In the genomic region with DNA sequence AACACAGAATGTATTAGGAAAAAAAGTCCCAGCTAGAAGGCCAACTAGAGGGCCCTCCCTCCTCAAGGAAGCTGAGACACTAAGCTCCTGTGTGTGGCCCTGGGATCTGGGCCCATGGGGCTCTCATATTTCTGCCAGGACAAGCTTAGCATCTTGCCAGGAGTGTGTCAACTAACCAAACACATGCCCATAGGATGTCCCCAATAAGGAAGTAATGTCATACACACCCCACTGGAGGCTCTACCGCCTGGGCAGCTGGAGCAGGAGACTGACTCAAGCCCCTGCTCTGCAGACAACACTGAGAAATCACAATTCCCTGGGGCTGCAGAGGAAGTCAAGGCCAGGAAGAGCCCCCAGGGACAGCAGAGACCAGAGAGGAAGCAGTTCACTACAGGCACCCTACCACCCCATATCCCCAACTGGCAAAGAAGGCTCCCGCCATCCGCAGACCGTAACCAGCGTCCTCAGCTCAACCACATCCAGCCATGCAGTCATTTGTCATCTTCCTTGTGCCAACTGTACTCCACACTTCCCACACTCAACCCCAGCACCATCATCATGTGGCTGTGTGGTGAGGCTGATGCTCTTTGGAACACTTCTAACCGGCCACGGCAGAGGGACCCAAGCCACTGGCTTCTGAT, we compare ENCODE assay signal across 8 mouse cellular contexts. TPM values are rescaled to one million over a fixed set of nuclear protein-coding genes. Genes with fewer than 3 reads are reported as not detected.
DNase-seq lines count a peak whose midpoint lies in the region; ATAC-seq and TF ChIP-seq lines count a peak whose summit lies in the region.
"Had no signal": no experiment of that assay in that cellular context is flagged by ENCODE, and none has a peak within 500 bp of the region (broad histone marks: within the 10 kb centered on the region; RNA-seq: fewer than 3 reads in every experiment).

No protein-coding gene starts in this region.

- no peaks in the 10 kb centered on the region for H3K27me3 ChIP-seq in lung, embryonic 14.5 days (ENCODE audit: insufficient read depth, low read length)
- H3K27me3 ChIP-seq in forebrain, embryonic 12.5 days = no peaks in the 10 kb centered on the region
- H3K27me3 ChIP-seq in hindbrain, embryonic 12.5 days = no peaks in the 10 kb centered on the region
- H3K27me3 ChIP-seq in midbrain, embryonic 15.5 days (replicated peaks) = no peaks in the 10 kb centered on the region
- H3K27me3 ChIP-seq: limb, embryonic 15.5 days had no signal

- no peaks in the 10 kb centered on the region for H3K9me3 ChIP-seq in lung, embryonic 14.5 days (ENCODE audit: low read depth, low read length)
- no peaks in the 10 kb centered on the region for H3K9me3 ChIP-seq in forebrain, embryonic 12.5 days
- no peaks in the 10 kb centered on the region for H3K9me3 ChIP-seq in hindbrain, embryonic 12.5 days (replicated peaks)
- no peaks in the 10 kb centered on the region for H3K9me3 ChIP-seq in midbrain, embryonic 15.5 days
- H3K9me3 ChIP-seq: limb, embryonic 15.5 days had no signal

- no peak overlapping the region for H3K27ac ChIP-seq in lung, embryonic 14.5 days (ENCODE audit: low read depth)
- 0 out of 2 replicates have a peak overlapping the region, but pooled peaks have one; percentile 42 for H3K27ac ChIP-seq in forebrain, embryonic 12.5 days
- H3K27ac ChIP-seq in hindbrain, embryonic 12.5 days = peak overlapping the region; percentile 71
- H3K27ac ChIP-seq in midbrain, embryonic 15.5 days = peak overlapping the region; percentile 49; the same call in 1 of the 2 replicates
- H3K27ac ChIP-seq: limb, embryonic 15.5 days had no signal

- no peak overlapping the region for H3K4me2 ChIP-seq in lung, embryonic 14.5 days
- peak overlapping the region; percentile 91 for H3K4me2 ChIP-seq in forebrain, embryonic 12.5 days
- H3K4me2 ChIP-seq in hindbrain, embryonic 12.5 days (replicated peaks) = peak overlapping the region; percentile 88
- H3K4me2 ChIP-seq in midbrain, embryonic 15.5 days = peak overlapping the region; percentile 88
- H3K4me2 ChIP-seq: limb, embryonic 15.5 days had no signal

- no peak overlapping the region for H3K4me3 ChIP-seq in lung, embryonic 14.5 days (ENCODE audit: low read depth, low read length)
- 0 out of 2 replicates have a peak overlapping the region, but pooled peaks have one; percentile 0 for H3K4me3 ChIP-seq in forebrain, embryonic 12.5 days (replicated peaks)
- H3K4me3 ChIP-seq in hindbrain, embryonic 12.5 days = no peak overlapping the region
- peak overlapping the region; percentile 84; the same call in 1 of the 2 replicates for H3K4me3 ChIP-seq in midbrain, embryonic 15.5 days
- H3K4me3 ChIP-seq: limb, embryonic 15.5 days had no signal

- H3K9ac ChIP-seq in lung, embryonic 14.5 days = no peak overlapping the region
- no peak overlapping the region; the same call in 1 of the 2 replicates for H3K9ac ChIP-seq in forebrain, embryonic 12.5 days
- H3K9ac ChIP-seq in hindbrain, embryonic 12.5 days = 0 out of 2 replicates have a peak overlapping the region, but pooled peaks have one; percentile 41
- no peak overlapping the region for H3K9ac ChIP-seq in midbrain, embryonic 15.5 days
- H3K9ac ChIP-seq: limb, embryonic 15.5 days had no signal

- H3K4me1 ChIP-seq in lung, embryonic 14.5 days (ENCODE audit: insufficient read depth) = peaks cover 12% of the 10 kb centered on the region; the same call in 1 of the 2 replicates
- H3K4me1 ChIP-seq in forebrain, embryonic 12.5 days = peaks cover 44% of the 10 kb centered on the region
- H3K4me1 ChIP-seq in hindbrain, embryonic 12.5 days = peaks cover 54% of the 10 kb centered on the region
- H3K4me1 ChIP-seq in midbrain, embryonic 15.5 days = peaks cover 47% of the 10 kb centered on the region

- ATAC-seq in lung, embryonic 14.5 days (ENCODE audit: insufficient read depth) = 0 out of 2 replicates have a peak, but pooled peaks have one; percentile 9
- ATAC-seq in forebrain, embryonic 12.5 days (ENCODE audit: low FRiP score) = no peak
- ATAC-seq in hindbrain, embryonic 12.5 days (ENCODE audit: low FRiP score) = no peak
- no peak for ATAC-seq in midbrain, embryonic 15.5 days (replicated peaks)

- DNase-seq in lung, embryonic 14.5 days = peak; percentile 47
- DNase-seq in lung, postnatal 10 days = no peak
- no peak for DNase-seq in urinary bladder, postnatal 25 days (ENCODE audit: low spot score)
- no peak for DNase-seq in embryo, embryonic 11 days

- TF ChIP-seq CTCF in lung, embryonic 14.5 days (IDR thresholded peaks at IDR 0.05; ENCODE audit: low read depth) = 0 out of 2 replicates have a peak, but pooled peaks have one; percentile 17

- H3K36me3 ChIP-seq in lung, embryonic 14.5 days (ENCODE audit: insufficient read depth) = no peaks in the 10 kb centered on the region
- peaks cover 4% of the 10 kb centered on the region; the same call in 1 of the 2 replicates for H3K36me3 ChIP-seq in forebrain, embryonic 12.5 days (replicated peaks)
- H3K36me3 ChIP-seq in hindbrain, embryonic 12.5 days = no peaks in the 10 kb centered on the region
- no peaks in the 10 kb centered on the region for H3K36me3 ChIP-seq in midbrain, embryonic 15.5 days (replicated peaks)
- H3K36me3 ChIP-seq: limb, embryonic 15.5 days had no signal

- 72% methylated on average over 7 of the region's 7 CpGs for WGBS in lung, embryonic 14.5 days
- WGBS in forebrain, embryonic 12.5 days = 95% methylated on average over 7 of the region's 7 CpGs
- WGBS in hindbrain, embryonic 12.5 days = 82% methylated on average over 7 of the region's 7 CpGs
- 82% methylated on average over 7 of the region's 7 CpGs for WGBS in midbrain, embryonic 15.5 days

RNA-seq across cellular contexts. Expression of gene Mvb12b, which starts 3.0 kb away (rescaled TPM):
- 20.7 and 24.8 TPM in 2 replicates for polyA plus RNA-seq in lung, embryonic 14.5 days (2014; fragmentation: Nextera tagmentation; extraction: Ambion mirVana)
- 51.5 and 64.7 TPM in 2 replicates for polyA plus RNA-seq in forebrain, embryonic 12.5 days (2016; fragmentation: Nextera tagmentation; extraction: Ambion mirVana)
- polyA plus RNA-seq in hindbrain, embryonic 12.5 days (2016; fragmentation: Nextera tagmentation; extraction: Ambion mirVana) = 58.9 and 61.5 TPM in 2 replicates
- 67.0 and 69.2 TPM in 2 replicates for polyA plus RNA-seq in midbrain, embryonic 15.5 days (2015; fragmentation: Nextera tagmentation; extraction: Ambion mirVana)

Comparison
In these comparisons a context has a peak if more than half of its experiments do, and no peak if none do; other contexts are left out.
1. H3K4me3 ChIP-seq: peak in forebrain, embryonic 12.5 days (single experiment) and midbrain, embryonic 15.5 days (single experiment); none in lung, embryonic 14.5 days (single experiment) and hindbrain, embryonic 12.5 days (single experiment).